Mouse (Mus musculus): Measurements from ENCODE around the gene Fads2.

The Fads2 gene

DNA sequence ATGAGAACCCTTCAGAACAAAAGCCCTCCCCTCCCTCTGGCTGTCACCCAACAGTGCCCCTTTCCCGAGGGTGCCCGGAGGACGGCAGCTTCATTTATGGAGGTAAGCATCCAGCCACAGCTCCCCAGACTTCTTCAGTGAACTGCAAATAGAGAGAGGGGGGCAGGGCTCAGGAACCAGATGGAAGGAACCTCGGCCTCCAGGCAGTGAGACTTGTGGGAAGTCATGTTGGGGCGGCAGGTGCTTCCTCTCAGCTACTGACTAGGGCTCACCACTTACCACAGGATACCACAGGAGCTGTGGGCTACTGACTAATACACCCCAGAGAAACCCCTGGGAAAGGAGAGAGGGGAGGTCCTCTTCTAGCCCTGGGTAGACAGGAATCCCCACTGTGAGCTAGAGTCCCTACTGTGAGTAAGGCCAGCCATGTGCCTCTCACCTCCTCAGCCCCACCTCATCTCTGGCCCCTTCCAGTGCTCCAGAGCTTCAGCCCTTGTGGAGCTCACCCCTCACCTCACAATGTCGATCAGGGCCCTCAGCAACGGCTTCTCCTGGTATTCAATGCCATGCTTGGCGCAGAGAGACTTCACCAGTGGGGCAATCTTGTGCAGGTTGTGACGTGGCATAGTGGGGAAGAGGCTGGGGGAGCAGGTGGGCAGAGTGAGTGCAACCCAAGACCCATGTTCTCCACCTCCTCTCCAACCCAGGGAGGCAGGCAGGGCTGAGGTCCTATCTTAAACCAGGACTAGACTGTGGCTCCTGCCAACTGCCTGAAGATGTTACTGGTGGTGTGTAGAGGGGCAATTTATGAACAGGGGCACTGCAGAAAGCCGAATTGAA is 37.2 kb downstream of the Fads2 start:
- in situ Hi-C loops (cut with MboI; ENCODE audit: unreplicated experiment in 2 of 2), result no loop called here

DNA sequence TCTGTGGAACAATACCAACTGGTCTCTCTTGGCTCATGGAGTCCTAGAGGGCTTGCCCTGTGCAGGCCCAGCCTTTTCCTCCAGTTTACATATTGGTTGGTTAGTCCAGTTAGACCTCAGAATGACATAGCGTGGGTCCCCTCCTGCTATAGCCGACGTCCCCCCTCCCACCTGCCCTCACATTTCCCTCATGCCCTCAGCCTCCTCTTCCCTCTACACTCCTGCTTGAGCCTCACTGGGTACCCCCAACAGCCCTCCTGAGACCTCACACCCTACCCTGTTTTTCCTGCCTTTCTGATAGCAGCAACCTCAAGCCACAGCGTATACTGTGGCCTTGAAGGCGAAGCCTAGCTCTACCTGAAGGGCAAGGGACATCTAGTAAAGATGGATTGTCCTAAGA is 38.7 kb downstream of the Fads2 start:
- in situ Hi-C loops (cut with MboI; ENCODE audit: unreplicated experiment in 2 of 2), result no loop called here

DNA sequence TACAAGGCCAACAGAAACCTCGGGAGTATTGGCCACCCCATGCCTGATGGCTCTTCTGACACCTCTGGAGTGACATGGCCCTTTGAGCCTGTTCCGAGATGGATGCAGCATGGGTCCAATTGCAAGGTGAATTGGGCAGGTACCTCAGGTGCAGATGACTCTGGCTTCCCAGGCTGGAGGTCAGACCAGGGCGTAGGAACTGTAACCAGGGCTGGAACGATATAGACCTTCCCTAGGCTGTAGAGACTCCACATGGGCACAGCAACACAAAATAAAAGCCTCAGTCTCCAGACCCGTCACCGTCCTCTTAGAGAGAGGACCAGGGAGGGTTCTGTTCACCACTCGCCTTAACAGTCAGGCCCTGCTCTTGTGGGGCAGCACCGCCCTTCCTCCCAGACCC is 39.3 kb downstream of the Fads2 start:
- in situ Hi-C loops (cut with MboI; ENCODE audit: unreplicated experiment in 2 of 2), result no loop called here

DNA sequence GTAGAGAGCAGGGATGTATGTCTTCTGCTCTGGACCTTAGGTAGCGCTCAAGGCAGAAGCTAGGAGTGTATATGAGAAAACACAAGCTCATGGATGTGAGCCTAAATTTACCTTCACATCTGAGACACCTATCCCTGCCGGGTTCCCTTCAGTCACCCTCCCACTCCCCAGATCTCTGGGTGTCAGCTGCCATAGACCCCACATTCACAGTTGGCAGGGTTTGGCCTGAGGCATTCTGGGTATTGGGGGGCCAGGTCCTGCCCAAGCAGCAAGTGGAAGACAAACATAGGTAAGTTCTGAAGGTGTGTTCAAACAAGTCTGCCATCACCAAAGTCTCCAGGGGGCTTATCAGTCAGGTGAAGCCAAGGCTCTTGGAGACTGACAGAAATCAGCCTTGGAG is 39.9 kb downstream of the Fads2 start:
- in situ Hi-C loops (cut with MboI; ENCODE audit: unreplicated experiment in 2 of 2), result no loop called here

DNA sequence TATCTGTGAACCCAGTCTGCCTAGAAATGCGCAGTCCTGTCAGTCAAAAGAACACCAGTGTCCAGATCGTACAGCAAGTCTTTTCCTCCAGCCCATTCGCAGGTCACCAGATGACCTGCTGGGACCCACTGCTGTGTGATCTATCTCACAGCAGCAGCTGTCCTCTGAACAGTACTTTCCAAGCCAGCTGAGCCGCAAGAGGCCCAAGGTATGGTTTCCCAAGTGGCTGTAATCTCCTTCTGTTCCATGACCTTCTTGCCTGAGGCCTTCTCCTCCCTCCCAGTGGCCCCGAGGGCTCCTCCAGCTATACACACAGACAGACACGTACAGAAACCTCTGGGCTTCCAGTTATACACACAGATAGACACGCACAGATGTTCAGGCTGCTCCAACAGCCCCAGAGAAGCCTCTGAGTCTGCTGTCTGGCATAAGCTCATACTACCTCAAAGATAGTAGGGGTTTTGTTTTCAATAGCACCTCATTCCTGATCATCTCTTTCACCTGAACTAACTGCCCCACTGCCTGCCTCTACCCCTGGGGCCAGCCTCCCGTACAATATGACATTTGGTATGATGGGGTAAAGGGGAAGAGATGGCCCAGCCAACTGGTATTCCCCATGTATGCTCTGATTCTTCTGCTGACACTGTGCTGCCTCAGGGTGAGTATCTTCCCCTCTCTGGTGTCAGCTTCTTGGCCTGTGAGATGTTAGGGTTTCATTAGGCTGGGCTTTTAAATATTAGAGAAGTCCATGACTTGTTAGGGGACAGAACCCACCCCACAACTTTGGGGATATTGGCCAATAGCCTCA is 40.6 kb downstream of the Fads2 start:
- in situ Hi-C loops (cut with MboI; ENCODE audit: unreplicated experiment in 2 of 2), result no loop called here

DNA sequence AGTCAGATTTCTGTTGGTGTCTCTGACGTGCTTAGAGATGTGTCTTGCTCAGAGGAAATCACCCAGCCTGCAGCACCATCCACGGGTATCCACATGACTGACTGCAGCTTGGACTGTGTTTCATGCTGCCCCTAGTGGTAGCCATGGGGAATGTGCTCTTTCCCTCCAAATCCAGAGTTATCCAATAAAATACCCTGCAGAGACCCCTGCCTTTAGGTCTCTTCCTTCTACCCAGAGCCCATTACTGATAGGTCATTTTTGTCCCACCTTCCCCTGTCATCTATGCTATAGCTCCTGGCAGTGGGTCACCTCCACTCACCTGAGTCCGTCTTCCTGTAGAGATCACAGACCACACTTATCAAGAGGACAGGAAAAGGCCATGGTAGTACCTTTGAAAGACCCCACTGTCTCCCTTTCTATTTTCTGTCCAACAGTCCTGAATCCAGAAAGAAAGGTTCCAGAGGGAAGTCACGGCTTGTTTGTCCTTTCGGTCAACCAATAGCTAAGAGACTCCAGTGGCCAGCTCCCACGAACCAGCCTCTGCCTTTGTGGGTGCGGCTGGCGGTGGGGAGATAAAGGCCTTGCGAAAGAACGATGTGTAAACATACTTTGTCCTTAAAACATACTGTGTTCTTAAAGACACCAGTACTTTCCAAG is 41.5 kb downstream of the Fads2 start:
- in situ Hi-C loops (cut with MboI; ENCODE audit: unreplicated experiment in 2 of 2), result no loop called here

DNA sequence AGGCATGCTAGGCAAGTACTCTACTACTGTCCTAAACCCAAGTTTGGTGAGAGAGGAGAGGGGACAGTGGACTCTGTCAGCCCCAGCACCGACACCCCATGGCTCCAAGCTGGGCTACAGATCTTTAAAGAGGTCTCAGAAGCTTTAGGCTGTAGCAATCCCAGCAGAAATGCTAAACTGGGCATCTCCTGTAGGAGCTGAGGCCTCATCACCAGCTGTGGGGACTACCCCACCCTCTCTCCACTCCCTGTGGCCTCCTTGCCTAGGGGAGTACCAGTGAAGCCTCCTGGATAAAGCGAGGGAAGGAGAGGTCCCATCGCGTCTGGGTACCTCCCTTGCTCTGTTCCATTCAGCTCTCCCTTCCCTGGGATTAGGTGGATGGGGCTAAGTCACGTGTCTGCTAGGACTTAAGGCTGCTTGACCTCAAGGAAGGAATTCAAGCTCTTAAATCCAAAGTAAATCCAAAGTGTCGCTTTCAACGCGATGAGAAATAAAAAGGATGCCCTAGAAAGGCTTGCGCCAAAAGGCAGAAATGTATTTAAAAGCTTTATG is 42.6 kb downstream of the Fads2 start:
- in situ Hi-C loops (cut with MboI; ENCODE audit: unreplicated experiment in 2 of 2), result no loop called here

DNA sequence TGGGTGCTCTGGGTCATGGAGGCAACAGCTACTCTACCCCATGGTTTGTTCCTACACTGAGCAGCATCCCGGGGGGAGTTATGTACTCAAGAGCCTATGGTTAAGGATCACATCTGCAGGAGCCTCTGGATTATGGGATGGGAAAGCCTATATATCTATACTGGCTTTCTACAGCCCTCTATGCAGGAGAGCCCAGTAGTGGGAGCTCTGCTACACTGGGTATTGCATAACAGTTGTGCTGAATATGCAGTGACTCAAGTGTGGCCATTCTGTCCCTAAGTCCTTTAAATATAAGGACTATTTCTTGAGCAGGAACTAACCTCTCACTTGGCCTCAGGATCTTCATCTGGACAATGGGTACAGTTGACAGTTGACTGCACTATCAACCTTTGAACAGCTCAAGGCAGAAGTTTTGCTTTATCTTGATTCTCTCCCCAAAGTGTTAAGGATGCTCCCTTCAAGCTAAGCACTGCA is 43.2 kb downstream of the Fads2 start:
- in situ Hi-C loops (cut with MboI; ENCODE audit: unreplicated experiment in 2 of 2), result no loop called here

DNA sequence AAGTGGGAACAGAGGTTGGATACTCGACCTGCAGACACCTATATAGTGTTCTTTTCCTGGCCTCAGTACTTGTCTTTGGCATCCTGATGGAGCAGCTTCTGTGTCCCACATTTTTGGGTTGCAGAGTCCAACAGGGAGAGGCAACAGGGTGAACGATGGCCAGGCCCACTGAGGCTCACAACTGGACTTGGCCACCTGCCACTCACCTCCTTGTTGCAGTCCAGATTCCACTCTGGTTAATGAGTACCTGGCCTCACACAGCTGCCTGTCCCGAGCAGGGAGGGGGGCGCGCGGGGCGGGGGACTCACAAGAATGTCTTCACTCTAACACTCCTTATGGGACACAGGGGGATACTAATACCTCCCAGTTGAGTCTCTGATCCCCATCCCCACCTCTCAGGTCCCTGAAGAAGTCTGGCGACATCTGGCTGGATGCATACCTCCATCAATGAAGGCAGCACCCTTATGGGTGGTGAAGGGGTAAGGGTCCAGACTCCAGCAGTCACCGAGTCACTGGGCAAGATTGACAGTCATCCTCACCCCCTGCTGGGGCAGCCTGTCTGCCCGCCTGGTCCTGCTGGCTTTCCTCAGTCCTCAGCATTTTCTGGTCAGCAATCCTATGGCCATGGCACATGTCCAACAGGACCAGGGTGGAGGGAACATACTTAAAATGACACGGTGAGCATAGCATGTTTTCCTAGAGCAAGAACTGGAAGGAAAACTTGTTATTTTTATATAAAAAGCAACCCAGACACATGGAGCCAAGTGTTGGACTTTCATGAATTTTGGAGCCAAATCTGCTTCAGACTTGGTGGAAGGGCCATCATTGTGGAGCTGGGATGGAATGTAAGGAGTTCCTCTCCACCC is 43.8 kb downstream of the Fads2 start:
- in situ Hi-C loops (cut with MboI; ENCODE audit: unreplicated experiment in 2 of 2), result no loop called here

DNA sequence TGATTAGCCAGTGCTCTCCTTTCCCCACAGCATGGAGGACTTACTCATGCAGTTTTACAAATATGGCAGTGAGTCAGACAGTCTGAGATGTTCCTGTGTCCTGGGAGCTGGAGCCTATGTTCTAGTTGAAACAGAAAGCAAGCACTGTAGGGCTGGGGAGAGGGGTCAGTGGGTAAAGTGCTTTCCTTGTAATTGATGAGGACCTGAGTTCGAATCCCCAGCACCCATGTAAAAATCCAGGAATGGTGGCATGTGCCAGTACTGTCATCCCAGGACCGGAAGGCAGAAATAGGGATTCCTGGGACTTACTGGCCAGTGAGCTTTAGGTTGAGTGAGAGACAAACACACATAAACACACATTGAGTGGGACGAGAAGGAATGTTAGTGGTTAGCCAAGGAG is 44.9 kb downstream of the Fads2 start:
- in situ Hi-C loops (cut with MboI; ENCODE audit: unreplicated experiment in 2 of 2), result no loop called here

DNA sequence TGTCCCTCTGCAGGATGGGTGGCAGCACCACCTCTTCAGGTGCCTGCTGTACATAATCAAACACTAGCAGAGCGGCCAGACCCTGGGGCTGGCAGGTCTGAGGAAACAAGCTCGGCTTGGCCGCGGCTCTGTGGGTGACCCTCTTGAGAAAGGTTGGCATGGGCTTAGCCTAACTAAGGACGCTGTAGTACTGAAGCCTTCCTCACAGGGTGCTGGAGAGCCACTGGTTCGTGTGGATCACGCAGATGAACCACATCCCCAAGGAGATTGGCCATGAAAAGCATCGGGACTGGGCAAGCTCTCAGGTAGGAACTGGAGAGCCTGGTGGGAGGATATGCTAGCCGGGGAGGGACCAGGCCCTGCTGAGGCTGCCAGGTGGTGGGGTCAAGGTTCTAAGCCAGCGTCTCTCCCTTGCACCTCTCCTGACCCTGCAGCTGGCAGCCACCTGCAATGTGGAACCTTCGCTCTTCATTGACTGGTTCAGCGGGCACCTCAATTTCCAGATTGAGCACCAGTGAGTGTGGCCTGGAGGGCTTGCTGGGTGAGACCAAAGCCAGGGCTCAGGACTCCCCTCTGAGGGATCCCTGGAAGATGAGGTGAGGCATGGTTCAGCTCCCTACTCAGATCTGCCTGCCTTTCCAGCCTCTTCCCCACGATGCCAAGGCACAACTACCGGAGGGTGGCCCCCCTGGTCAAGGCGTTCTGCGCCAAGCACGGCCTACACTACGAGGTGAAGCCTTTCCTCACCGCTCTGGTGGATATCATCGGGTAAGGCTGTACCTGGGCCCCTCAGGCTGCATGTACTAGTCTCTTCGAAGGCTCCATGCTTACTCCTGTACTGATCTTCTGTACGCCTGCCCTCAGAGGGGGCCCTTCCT is 45.5 kb downstream of the Fads2 start:
- in situ Hi-C loops (cut with MboI; ENCODE audit: unreplicated experiment in 2 of 2), result no loop called here

DNA sequence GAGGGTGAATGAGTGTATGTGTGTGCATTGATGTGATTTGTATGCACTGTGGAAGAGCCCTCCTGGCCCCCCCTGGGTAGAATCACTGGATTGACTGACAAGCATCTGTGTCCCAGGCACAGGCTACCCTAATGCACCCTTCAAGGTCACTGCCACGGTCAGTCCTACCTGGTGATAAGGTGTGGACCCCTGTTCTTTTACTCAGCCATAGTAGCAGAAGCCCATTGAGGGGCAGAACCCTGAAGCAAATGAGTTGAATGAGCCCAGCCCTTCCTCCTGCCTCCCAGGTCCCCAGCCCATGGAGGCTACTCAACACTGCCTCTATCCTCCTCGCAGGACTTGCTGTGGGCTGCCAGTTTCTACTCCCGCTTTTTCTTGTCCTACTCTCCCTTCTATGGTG is 46.3 kb downstream of the Fads2 start:
- in situ Hi-C loops (cut with MboI; ENCODE audit: unreplicated experiment in 2 of 2), result no loop called here

DNA sequence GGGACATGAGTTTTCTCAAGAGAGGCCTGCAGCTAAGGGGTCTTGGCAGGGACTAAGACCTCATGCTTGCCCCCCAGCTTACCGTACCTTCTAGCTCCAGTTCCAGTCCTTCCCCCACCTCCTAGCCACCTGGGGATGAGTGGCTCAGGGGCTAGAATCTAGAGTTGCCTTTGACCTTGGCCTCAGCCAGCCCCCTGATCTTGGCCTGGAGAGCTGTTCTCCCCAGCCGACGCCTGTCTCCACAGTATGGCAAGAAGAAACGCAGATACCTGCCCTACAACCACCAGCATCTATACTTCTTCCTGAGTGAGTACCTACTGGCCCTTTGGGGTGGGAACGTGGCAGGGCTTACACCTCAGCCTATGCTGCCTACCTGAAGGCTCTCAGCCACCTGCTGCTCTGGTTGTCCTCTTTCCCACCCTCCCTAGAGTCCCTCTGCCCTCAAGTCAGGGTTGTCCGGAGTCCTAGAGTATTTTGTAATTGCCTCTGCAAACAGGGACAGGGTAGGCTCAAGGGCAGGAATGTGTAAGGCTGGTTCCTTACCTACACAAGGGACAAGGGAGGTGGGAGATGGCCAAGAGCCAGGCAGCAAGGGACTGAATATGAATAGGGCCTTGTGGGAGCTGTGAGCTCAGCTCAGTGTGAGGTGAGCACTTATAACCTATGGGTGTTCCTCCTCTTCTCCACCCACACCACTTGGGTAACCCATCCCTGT is 47.0 kb downstream of the Fads2 start:
- in situ Hi-C loops (cut with MboI; ENCODE audit: unreplicated experiment in 2 of 2), result no loop called here

DNA sequence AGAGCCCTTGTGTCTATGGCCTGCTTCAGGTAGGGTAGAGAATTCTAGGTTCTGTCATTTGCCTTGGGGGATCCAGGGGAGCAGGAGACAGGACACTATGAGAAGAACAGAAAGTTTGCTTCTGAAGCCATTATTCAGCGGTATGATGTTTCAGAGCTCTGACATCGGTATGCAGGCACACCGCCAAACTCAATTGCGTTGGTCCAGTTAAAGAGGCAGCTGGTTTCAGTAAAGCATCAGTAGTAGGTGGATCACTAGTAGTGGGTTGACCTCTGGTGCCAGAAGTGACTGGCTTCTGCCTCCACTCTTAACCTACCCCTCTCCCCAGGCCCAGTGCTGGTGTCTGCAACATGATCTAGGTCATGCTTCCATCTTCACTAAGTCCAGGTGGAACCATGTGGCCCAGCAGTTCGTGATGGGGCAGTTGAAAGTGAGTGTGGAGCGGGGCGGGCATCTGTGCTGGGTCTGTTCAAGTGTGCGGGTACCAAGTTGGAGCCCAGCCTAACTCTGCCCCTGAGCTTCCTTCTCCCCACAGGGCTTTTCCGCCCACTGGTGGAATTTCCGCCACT is 47.8 kb downstream of the Fads2 start:
- in situ Hi-C loops (cut with MboI; ENCODE audit: unreplicated experiment in 2 of 2), result no loop called here

DNA sequence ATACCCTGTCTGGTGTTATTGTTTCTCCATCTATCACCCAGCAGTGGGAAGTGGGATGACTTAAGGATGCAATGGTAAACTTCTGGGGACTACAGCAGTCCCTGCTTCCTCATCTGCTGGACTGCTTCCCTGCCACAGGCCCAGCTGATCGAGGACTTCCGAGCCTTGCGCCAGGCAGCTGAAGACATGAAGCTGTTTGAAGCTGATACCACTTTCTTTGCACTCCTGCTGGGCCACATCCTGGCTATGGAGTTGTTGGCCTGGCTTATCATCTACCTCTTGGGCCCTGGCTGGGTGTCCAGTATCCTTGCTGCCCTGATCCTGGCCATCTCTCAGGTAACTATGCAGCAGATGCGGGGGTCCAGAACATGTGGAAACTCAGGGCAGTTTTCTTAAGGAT is 48.8 kb downstream of the Fads2 start:
- in situ Hi-C loops (cut with MboI; ENCODE audit: unreplicated experiment in 2 of 2), result no loop called here

DNA sequence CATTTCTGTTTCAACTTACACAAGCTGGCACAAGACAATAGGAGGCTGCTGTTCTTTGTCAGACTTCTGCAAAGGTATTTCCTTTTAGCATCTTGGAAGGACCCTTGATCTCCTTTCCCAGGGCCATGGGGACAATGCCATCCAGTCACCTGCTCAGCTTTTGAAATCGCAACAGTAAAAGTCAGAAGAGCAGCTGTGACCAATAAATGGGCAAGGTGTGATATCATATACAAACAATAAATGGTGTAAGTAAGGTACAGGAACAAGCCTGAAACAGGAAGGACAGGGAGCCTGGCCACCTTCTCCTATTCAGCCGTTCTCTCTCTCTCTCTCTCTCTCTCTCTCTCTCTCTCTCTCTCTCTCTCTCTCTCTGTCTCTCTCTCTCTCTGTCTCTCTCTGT is 51.1 kb downstream of the Fads2 start:
- in situ Hi-C loops (cut with MboI; ENCODE audit: unreplicated experiment in 2 of 2), result no loop called here

DNA sequence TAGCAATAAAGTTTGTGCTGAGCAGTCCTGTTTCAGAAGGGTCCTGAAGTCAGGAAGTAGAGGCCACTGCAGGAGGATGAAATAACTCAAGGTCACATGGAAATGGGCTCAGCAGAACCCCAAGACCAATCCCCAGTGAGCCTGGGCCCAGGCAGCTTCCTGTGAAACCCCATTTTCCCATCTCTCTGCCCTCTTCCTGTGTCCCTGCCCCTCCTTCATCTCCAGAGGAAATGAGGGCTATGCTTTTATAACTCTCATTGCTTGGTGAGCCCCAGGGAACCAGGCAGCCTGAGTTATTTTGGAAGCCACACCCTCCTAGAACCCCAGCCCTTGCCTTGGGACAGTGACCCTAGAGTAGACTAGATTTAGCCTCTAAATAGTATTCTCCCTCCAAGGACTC is 52.0 kb downstream of the Fads2 start:
- in situ Hi-C loops (cut with MboI; ENCODE audit: unreplicated experiment in 2 of 2), result loop anchor here in 1 of 2 experiments (25.0 kb wide), 1 partner anchor 912 kb away; the partner anchor contains the start of gene Asrgl1

DNA sequence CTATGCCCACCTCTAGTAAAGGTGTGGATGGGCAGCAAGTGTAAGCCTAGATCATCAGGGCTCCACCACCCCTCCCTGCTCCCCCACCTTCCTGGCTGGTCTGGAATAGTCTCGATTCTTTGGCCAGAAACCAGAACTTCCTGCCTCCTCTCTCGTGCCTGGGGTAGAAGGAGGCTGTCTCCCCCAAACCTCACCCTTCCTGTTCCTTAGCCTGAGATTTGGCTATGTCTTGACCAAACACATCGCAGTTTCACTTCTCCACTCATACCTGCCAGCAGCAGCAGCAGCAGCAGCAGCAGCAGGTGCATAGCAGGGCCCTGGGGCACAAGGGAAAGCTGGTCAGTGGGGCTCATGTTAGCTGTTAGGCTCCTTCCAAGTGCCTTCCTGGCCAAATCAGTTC is 54.6 kb downstream of the Fads2 start:
- in situ Hi-C loops (cut with MboI; ENCODE audit: unreplicated experiment in 2 of 2), result loop anchor here in 1 of 2 experiments (25.0 kb wide), 1 partner anchor 910 kb away; the partner anchor contains the start of gene Asrgl1

Data from v-Abl transformed pro-B cells (cell line).